In the genomic region with DNA sequence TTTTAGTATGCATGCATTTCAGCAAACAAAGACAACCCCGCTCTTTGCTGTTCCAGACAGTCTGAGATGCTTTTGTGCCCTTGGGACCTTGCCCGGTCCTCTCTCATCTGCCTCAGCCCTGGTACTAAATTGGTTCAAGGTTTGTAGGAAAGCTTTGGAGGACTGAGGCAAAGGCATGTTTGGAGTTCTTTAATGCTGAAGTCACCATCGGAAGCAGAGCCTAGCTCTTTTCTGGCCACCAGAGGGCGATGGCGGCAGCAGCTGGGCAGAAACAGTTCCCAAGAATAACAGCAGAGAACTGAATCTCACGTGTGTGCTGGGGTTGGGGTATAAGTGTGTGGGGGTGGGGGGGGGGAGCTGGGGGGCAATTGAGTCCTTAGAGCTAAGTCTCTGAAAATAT, we compare ENCODE assay signal across 8 mouse cellular contexts. TPM values are rescaled to one million over a fixed set of nuclear protein-coding genes. Genes with fewer than 3 reads are reported as not detected.
DNase-seq lines count a peak whose midpoint lies in the region; ATAC-seq and TF ChIP-seq lines count a peak whose summit lies in the region.

No protein-coding gene starts in this region.

- peak; percentile 86 for DNase-seq in forebrain, embryonic 11.5 days (ENCODE audit: low spot score)
- peak; percentile 75 for DNase-seq in ZHBTc4 (ENCODE audit: low read depth, low spot score)
- DNase-seq in embryo, embryonic 10 days (ENCODE audit: low spot score), result peak; percentile 89
- DNase-seq in layer of hippocampus, postnatal 36 days, result peak; percentile 60 to 64
- DNase-seq in midbrain, postnatal 0 days (ENCODE audit: low spot score), result peak; percentile 81
- DNase-seq in thymus, postnatal 14 days, result peak; percentile 70

- H3K36me3 ChIP-seq in forebrain, embryonic 11.5 days (ENCODE audit: control insufficient read depth, insufficient read depth, low read length), result no peaks in the 10 kb centered on the region
- H3K36me3 ChIP-seq in forebrain, embryonic 12.5 days (replicated peaks), result no peaks in the 10 kb centered on the region
- no peaks in the 10 kb centered on the region for H3K36me3 ChIP-seq in midbrain, postnatal 0 days (ENCODE audit: insufficient read depth, low read length)

- H3K4me3 ChIP-seq in forebrain, embryonic 11.5 days (ENCODE audit: low read depth, low read length), result no peak overlapping the region
- no peak overlapping the region for H3K4me3 ChIP-seq in forebrain, embryonic 12.5 days (replicated peaks)
- no peak overlapping the region for H3K4me3 ChIP-seq in midbrain, postnatal 0 days (ENCODE audit: low read depth, low read length)

- peak; percentile 90 for TF ChIP-seq CTCF in midbrain, postnatal 0 days (IDR thresholded peaks at IDR 0.05)

- no peak for ATAC-seq in forebrain, embryonic 11.5 days (replicated peaks; ENCODE audit: low FRiP score)
- no peak for ATAC-seq in forebrain, embryonic 12.5 days (ENCODE audit: low FRiP score)
- peak; percentile 30; the same call in 1 of the 2 replicates for ATAC-seq in granulocyte monocyte progenitor cell, adult 5-6 weeks (replicated peaks; ENCODE audit: poor library complexity, severe bottlenecking)
- ATAC-seq in midbrain, postnatal 0 days (ENCODE audit: low FRiP score), result 0 out of 2 replicates have a peak, but pooled peaks have one; percentile 31

- peaks cover 4% of the 10 kb centered on the region; the same call in 1 of the 2 replicates for H3K4me1 ChIP-seq in forebrain, embryonic 11.5 days (replicated peaks; ENCODE audit: control insufficient read depth, insufficient read depth, low read length)
- H3K4me1 ChIP-seq in forebrain, embryonic 12.5 days, result peaks cover 19% of the 10 kb centered on the region
- no peaks in the 10 kb centered on the region for H3K4me1 ChIP-seq in midbrain, postnatal 0 days (ENCODE audit: insufficient read depth, low read length)

- no peaks in the 10 kb centered on the region for H3K9me3 ChIP-seq in forebrain, embryonic 11.5 days (ENCODE audit: control insufficient read depth, low read length)
- no peaks in the 10 kb centered on the region for H3K9me3 ChIP-seq in forebrain, embryonic 12.5 days
- H3K9me3 ChIP-seq in midbrain, postnatal 0 days (ENCODE audit: low read length), result no peaks in the 10 kb centered on the region

- H3K27me3 ChIP-seq in forebrain, embryonic 11.5 days (ENCODE audit: control insufficient read depth, insufficient read depth, low read length), result peaks cover 27% of the 10 kb centered on the region
- H3K27me3 ChIP-seq in forebrain, embryonic 12.5 days, result peaks cover 72% of the 10 kb centered on the region
- H3K27me3 ChIP-seq in midbrain, postnatal 0 days (ENCODE audit: insufficient read depth, low read length), result peaks cover 28% of the 10 kb centered on the region

- H3K27ac ChIP-seq in forebrain, embryonic 11.5 days (ENCODE audit: low read depth, low read length), result no peak overlapping the region
- no peak overlapping the region for H3K27ac ChIP-seq in forebrain, embryonic 12.5 days
- no peak overlapping the region for H3K27ac ChIP-seq in midbrain, postnatal 0 days (ENCODE audit: low read depth, low read length)

- no peak overlapping the region for H3K4me2 ChIP-seq in forebrain, embryonic 11.5 days (ENCODE audit: low read depth, low read length, severe bottlenecking)
- no peak overlapping the region for H3K4me2 ChIP-seq in forebrain, embryonic 12.5 days
- H3K4me2 ChIP-seq in midbrain, postnatal 0 days (ENCODE audit: low read depth, low read length, poor library complexity, severe bottlenecking), result no peak overlapping the region

- no peak overlapping the region for H3K9ac ChIP-seq in forebrain, embryonic 11.5 days (ENCODE audit: low read length)
- H3K9ac ChIP-seq in forebrain, embryonic 12.5 days, result no peak overlapping the region
- no peak overlapping the region for H3K9ac ChIP-seq in midbrain, postnatal 0 days (replicated peaks; ENCODE audit: low read length, poor library complexity, severe bottlenecking)

- WGBS in forebrain, embryonic 11.5 days, result 9% methylated on average over 6 of the region's 6 CpGs
- 10% methylated on average over 6 of the region's 6 CpGs for WGBS in forebrain, embryonic 12.5 days
- WGBS in midbrain, postnatal 0 days, result 8% methylated on average over 6 of the region's 6 CpGs

RNA-seq across cellular contexts. Expression of a gene that starts 1.7 kb away (rescaled TPM):
- polyA plus RNA-seq in forebrain, embryonic 11.5 days (2014; fragmentation: Nextera tagmentation; extraction: Ambion mirVana), result 7.4 TPM in 2 replicates
- polyA plus RNA-seq in forebrain, embryonic 12.5 days (2016; fragmentation: Nextera tagmentation; extraction: Ambion mirVana), result 3.5 and 6.3 TPM in 2 replicates
- not detected in 2 replicates for total RNA-seq in granulocyte monocyte progenitor cell, adult 5-6 weeks (2014; fragmentation: Nextera tagmentation)
- not detected in 2 replicates for total RNA-seq in granulocyte monocyte progenitor cell, adult 5-6 weeks (2017)
- total RNA-seq in layer of hippocampus, postnatal 36 days (2021), result 100 to 1,000 TPM in 1 of 2 experiments, 10 to 100 TPM in 1; 91.0 to 112 TPM
- total RNA-seq in midbrain, postnatal 0 days (2014; rRNA removed), result 7.7 and 12.7 TPM in 2 replicates
- 2.2 and 3.6 TPM in 2 replicates for polyA plus RNA-seq in midbrain, postnatal 0 days (2015; fragmentation: Nextera tagmentation; extraction: Ambion mirVana)

Comparison
In these comparisons a context has a peak if more than half of its experiments do, and no peak if none do; other contexts are left out.
1. ATAC-seq: peak in granulocyte monocyte progenitor cell, adult 5-6 weeks (single experiment) and midbrain, postnatal 0 days (single experiment); none in forebrain, embryonic 11.5 days (single experiment) and forebrain, embryonic 12.5 days (single experiment).
2. Peak in every context shown above with its lines, with median percentiles within 50 percentile points of each other: DNase-seq.